Mouse (Mus musculus): Measurements from ENCODE around the gene Mrpl14. TPM values are rescaled to one million over a fixed set of nuclear protein-coding genes. Genes with fewer than 3 reads are reported as not detected.

Mrpl14 gene
- total RNA-seq, 2 experiments from 2014 or later = 46.8 to 47.1 TPM

DNA sequence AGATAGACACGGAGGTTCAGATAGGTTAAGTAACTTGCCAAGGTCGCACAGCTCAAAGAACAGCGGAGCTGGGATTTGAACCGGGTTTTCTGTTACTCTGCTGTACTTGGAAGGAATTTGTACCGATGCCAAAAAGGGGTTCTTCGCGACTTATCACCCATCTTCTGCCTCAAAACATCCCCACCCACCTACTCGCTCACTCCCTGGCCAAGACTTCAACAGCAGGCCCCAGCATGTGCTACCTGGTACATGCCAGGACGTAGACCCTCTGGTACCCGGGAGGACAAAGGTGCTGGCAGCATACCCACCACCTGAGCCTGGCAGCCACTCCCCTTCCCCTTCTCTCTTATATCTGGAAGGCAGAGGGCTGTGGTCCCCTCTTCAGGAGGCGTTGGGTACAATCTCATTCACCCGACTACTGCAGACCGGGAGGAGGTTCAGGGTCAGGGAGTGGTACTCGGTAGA, 1.4 kb upstream of the Mrpl14 start:
- no peak for DNase-seq (ENCODE audit: extremely low spot score in 1 of 2, low spot score in 2 of 2)
- intact Hi-C loops (cut with DNase I) = no loop called here

DNA sequence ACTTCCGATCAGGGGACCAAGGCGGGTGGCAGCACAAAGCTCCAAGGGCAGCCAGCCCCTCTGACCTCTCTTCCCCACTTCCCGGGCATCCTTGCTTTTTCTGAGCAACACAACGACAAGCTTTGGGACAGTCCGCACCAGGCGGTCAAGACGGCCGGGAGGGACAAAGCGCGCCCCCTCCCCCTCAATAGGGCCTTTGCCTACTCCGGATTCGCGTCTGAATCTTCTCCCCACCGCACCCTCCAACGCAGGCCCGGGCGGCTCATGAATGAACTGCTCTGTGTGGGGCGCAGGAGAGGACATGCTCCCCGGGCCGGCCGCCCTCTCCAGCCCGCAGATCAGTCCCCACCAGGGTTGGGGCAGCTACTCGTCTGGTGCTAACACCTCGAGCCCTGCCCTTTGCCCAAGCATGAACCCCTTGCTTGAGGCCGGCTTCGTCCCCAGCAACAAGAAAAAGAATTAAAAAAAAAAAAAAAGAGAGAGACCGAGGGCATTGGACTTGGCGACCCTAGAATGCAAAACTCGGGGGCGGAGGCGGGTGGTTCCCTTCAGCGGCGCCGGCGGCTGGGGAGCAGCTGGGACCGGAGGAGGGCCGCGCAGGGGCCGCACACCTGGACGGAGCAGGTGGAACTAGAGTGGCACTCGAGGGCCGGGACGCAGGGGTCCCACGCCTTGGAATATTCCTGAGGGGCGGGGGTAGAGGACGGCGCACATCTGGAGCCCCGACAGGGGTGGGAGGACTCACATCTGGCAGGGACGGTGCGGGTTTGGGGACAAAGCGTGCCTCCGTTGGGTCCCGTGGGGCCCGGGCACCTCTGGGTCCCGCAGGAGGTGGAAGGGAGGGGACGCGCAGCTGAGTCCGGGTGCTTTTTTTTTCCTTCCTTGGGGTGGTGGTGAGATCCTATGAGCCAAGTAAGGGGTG, 690 bp upstream of the Mrpl14 start:
- DNase-seq (ENCODE audit: extremely low spot score in 1 of 2, low spot score in 2 of 2) = peak; percentile 49 to 79
- intact Hi-C loops (cut with DNase I) = no loop called here

DNA sequence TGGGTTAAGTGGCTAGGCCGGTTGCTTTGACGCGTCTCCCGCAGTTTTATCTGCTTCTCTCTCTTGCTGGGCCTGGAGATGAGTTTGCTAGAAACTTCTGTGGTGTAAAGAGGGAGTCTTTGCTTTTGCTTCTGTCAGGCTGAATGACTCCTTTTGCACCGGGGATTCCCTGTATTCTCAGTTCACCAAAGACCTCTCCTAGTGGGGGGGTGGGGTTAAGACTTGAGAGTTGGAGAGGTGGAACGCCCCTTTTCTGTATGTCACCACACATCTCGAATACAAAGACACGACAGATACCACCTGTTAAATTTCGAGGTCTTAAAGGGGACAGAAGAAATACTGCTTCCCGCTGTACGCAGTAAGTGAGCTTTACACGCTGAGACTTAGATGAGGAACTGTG, 594 bp downstream of the Mrpl14 start, which contains the start of gene Tmem63b:
Gene Tmem63b, minus strand, starts transcription at position 190 of the 400 bp plus-strand sequence.
- intact Hi-C loops (cut with DNase I) = no loop called here

DNA sequence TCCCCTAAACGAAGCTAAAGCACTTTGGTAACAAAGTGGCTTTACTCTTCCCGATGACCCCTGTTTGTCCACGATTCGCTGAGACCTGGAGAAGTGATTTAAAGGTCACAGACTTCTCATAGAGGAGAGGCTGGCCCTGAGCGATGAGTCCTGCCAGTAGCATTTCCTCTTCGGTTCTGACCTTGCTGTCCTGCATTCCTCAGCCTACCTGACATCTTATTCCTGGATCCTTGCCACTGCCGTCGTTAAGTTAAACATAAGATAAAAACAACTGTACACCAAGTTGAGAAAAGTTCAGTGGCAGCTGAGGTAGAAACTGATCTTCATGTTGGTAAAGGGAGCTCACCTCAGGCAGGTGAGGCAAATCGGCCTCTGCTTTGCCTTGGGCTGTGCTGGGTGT, 3.0 kb downstream of the Mrpl14 start:
- intact Hi-C loops (cut with DNase I) = no loop called here
- no peak for DNase-seq (ENCODE audit: extremely low spot score in 1 of 2, low spot score in 2 of 2)

More for the DNA sequence above, 594 bp downstream of the Mrpl14 start, which contains the start of gene Tmem63b:
- no peak for DNase-seq (ENCODE audit: extremely low spot score in 1 of 2, low spot score in 2 of 2)

DNA sequence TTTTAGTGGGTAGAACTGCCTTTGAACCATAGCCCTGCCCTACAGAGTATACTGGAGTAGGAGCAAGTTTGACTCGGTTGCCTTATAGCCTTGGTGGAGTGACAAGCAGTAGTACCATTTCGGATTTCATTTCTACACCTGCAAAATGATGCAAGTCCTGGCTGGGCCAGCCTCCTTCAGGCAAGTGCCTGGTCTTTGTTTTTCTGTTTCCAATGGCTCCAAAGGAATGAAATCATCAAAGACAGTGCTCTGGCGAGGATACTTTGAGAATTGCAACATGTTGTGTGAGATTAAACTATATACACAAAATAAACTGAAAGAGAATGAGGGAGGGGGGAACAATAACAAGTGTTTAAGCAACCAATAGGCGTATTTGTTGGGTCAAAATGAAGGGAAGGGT, 3.9 kb downstream of the Mrpl14 start:
- no peak for DNase-seq (ENCODE audit: extremely low spot score in 1 of 2, low spot score in 2 of 2)
- intact Hi-C loops (cut with DNase I) = no loop called here

DNA sequence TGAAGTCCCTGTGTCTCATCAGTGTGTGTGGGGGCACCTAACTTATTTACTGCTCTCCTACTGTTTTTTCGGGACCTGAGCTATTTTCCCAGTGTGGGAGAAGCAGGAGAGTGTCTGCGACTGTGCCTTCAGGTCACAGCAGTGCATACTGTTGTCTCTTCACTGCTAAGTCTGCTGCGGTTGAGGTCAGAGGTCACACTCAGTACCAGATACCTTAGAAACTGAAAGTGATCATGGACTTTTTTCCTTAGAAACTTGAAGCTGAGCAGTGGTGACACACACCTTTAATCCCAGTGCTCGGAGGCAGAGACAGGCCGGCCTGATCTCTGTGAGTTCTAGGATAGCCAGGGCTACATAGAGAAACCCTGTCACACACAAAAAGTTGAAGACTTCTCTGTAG, 6.0 kb downstream of the Mrpl14 start:
- intact Hi-C loops (cut with DNase I) = no loop called here
- DNase-seq (ENCODE audit: extremely low spot score in 1 of 2, low spot score in 2 of 2) = no peak

DNA sequence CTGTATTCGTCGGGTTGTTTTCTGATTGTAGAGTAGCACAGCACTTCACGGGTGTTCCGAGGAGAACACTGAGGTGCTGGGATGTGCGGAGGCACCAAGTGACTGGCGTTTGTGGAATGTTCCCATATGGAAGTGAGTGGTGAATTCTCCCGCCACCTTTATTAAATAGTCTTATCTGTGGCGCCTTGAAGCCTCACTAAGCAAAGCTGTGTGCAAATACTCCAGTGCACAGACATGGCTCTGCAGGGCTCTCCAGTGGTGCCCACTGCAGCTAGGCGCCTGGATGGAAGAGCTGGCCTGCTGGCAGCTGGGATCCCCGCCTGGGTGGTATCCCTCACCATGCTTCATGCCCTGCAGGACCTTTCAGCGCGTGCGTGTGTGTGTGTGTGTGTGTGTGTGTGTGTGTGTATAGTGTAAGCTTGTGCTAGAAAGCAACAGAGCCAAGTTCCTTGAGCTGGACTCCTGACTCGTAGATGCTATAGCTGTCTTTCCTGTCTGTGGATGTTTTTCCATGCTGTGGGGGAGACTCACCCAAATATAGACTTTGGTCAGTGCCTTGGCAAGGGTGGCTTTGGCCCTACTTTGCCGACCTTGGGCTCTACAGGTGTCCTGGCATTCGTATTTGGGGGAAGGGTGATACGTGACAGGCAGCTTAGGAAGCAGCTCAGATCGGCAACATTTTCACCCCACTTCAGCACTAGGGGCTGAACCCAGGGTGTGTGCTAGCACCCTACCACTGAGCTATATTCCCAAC, 7.9 kb downstream of the Mrpl14 start:
- intact Hi-C loops (cut with DNase I) = no loop called here
- DNase-seq (ENCODE audit: extremely low spot score in 1 of 2, low spot score in 2 of 2) = no peak

DNA sequence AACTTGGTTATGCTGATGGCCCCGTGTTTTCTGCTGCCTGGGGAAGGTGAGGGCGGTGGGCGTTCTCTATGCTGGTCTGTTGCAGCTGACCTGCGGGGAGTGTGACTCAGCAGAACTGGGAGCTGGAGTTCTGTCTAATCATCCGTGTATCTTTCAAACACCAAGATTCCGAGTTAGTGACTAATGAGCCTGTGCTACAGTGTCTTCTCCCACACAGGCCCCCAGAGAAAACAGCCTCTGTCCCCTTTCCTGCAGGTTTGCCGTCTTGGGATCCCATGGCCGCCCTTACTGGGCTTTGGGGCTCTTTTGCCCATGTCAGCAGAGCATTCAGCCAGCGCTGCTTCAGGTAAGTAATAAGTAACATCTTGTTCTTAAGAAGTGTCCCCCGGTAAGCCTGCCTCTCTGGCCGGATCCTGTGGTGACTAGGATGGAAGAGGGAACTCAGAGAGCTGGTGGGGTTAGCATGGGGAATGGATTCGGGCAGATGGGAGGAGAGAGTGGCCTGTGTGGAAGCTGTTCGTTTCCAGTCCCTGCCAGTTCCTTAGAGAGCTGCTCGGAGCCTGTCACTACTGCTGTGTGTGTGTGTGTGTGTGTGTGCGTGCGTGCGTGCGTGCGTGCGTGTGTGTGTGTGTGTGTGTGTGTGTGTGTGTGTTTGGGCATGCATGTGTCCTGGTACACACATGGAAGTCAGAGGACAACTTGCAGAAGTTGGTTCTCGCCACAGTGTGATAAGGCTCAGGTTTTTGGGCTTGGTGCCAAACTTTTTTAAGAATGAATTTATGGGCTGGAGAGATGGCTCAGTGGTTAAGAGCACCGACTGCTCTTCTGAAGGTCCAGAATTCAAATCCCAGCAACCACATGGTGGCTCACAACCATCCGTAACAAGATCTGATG, 9.4 kb downstream of the Mrpl14 start:
- no peak for DNase-seq (ENCODE audit: extremely low spot score in 1 of 2, low spot score in 2 of 2)
- intact Hi-C loops (cut with DNase I) = no loop called here

DNA sequence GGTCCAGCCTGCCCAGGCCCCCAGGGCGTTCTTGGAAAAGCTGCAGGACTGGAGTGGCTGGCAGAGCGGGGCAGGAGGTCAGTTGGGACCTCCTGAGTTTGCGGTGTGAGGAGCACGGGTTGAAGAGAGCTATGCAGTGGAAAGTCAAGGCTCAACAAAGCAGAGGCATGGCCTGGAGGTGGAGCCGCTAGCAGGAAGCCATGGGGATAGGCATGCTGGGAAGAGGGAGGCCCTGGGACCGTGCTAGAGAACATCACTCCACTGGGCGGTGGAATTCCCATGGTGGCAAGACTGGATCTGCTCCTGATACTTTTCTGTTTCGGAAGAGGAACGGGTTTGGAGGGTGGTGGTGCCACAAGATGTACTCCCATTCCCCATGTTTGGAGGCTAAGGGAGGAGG, 10.9 kb downstream of the Mrpl14 start:
- DNase-seq (ENCODE audit: extremely low spot score in 1 of 2, low spot score in 2 of 2) = no peak
- intact Hi-C loops (cut with DNase I) = no loop called here

DNA sequence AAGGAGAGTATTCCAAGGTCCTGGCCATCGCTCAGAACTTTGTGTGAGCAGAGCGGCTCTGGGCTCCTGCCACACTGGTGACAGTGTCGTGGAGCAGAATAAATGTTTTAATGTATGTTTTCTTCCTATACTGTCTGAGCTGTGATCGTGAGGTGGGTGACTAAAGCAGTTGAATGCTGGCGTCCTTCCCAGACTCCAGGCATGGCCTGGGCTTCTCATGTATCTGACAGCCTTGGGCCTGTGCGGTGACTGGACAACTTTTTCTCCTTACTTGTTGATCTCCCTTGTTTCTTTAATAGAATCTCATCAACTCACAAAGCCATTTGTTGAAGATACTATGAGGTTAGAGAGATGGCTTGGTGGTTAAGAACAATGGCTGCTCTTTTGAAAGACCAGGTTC, 12.2 kb downstream of the Mrpl14 start:
- intact Hi-C loops (cut with DNase I) = no loop called here
- no peak for DNase-seq (ENCODE audit: extremely low spot score in 1 of 2, low spot score in 2 of 2)

DNA sequence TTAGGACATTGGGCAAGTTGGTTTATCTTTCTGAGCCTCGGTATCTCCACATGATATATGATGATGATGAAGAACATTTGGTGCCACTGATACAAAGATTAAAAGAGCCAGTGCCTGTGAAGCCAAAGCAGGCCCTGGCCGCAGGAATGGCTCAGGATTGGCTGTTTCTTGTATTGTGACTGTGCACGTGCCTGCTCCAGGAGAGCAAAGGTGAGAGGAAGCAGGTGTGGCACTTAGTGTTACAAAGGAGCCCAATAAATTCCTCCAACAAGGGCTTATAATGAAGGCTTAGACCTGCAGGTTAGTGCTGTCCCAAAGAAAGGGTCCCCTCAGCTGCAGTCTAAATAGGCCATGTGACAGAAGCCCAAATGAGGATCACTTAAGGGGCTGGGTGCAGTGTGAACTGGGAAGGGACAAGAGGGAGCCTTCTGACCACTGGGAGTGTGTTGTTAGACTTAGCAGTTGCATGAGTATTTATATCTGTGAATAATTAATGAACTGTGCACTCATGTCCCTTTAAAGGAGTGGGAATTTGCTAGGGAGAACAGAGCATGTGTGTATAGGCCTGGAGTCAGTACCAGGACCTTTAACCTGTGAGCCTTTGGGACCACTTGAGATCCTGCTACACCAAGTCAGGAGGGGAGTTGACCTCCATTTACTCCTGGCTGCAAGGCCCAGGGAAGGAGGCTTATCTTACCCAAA, 13.1 kb downstream of the Mrpl14 start:
- DNase-seq (ENCODE audit: extremely low spot score in 1 of 2, low spot score in 2 of 2) = no peak
- intact Hi-C loops (cut with DNase I) = no loop called here

DNA sequence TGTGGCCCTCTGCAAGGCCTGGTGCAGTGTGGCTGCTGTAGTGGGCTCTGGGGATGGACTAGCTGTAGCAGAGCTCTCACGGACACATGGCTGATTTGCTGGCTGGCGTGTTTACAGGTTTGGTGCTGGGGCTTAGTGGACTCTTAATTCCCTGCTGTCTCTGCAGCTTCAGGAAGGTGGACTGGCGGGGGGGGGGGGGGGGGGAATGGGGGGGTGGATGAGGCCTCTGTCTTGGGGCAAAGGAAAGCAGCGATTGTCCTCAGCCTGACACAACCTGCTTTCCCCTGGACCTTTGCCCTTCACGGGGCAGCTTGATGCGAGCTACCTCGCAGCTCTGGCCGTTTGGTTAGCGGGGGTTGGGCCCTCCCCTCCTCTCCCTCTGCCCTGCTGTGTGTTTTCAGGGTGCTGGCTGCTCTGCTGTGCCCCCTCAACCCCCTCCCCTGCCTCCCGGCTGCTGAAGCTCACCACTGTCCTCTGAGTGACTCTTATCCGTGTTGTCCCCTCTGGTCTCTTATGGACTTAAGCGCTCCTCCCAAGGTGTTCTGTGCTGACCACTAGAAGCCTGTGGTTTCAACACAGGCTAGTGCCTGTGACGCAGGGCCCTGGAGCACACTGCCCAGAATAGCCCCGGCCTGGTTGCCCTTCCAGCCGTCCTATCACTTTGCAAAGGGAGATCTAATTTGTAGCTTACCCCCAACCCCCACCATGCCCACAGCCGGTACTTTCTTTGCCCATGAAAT, 14.5 kb downstream of the Mrpl14 start:
- intact Hi-C loops (cut with DNase I) = no loop called here
- DNase-seq (ENCODE audit: extremely low spot score in 1 of 2, low spot score in 2 of 2) = no peak

DNA sequence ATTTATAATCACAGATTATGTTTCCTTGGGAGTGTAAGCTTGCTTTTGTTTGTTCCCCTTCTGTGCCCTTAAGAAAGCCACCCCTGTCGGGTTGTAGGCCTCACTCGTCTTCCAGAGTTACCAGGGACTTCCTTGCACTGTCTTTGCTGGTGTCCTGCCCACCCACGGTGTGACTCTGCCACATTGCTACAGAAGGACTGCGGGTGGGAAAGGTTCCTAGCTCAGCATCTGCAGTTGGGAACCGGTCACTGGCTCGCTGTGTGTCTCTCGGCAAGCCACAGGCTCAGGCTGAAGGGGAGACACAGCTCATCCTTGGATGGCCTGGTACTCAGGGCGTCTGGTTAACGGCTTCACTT, 15.1 kb downstream of the Mrpl14 start:
- DNase-seq (ENCODE audit: extremely low spot score in 1 of 2, low spot score in 2 of 2) = no peak
- intact Hi-C loops (cut with DNase I) = no loop called here

DNA sequence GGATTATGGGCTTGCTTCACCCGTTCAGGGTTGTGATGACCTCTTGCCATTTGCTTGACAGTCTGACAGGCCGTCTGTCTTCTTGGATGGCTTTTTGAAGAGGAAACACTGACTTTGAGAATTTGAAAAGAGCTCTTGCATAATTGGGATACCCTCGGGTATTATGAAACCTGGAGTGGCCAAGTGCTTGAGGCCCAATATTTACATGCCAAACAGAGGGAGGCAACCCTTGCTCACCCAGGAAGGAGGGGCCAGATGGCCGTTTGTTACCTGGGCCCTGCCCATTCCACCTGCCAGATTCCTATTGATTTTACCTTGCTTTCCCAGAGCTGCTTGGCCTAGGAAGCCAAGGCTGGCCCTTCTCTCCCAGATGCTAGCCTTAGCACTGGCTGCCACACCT, 16.1 kb downstream of the Mrpl14 start:
- intact Hi-C loops (cut with DNase I) = no loop called here
- DNase-seq (ENCODE audit: extremely low spot score in 1 of 2, low spot score in 2 of 2) = no peak

DNA sequence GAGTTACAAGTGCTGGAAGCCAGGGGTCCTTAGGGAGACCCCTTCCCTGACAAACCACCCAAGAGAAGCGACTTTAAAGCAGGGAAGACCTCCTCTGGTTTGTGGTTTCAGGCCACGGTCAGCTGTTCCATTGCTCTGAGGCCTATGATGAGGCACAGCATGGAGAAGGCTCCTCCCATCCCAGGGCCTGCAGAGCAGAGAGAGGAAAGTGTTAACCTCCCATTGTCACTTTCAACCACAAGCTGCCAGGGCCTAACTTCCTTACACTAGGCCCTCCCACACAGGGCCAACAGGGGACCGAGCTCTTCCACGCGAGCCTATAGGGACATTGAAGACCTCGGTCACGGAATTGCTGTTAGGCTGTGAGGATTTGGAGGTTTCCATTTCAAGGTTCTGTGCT, 17.1 kb downstream of the Mrpl14 start:
- intact Hi-C loops (cut with DNase I) = no loop called here
- no peak for DNase-seq (ENCODE audit: extremely low spot score in 1 of 2, low spot score in 2 of 2)

DNA sequence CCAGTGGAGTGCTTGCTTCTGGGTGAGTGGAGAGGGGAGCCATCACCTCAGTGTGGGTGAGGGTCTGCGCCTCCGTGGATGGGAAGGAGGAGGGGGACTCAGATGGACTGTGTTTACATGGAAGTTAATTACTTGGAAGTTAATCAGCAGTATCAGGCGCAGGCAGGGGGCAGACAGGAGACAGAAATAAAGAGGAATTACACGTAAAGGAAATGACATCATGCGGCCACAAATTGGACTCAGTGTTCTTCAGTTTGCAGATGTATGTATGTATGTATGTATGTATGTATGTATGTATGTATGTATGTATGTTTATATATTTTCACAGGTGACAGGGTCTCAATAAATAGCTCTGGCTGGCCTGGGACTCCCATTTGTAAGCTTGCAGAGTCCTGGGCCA, 20.7 kb downstream of the Mrpl14 start:
- intact Hi-C loops (cut with DNase I) = no loop called here
- no peak for DNase-seq (ENCODE audit: extremely low spot score in 1 of 2, low spot score in 2 of 2)

DNA sequence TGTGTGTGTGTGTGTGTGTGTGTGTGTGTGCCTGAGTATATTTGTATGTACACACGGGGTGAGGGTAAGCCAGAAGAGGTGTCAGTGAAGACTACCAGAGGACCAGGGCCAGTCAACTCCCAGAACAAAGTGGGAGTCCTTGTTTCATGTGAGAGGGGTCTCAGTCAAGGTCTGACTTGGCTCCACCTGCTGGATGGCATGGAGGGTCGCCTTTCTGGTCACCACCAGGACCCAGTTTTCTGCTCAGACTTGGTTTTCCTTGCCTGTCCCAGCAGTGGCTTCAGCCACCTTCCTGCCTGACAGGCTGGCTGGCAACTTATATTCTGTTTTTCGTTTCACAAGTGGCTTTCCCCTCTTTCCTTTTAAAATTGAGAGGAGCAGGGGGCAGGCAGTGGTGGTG, 21.3 kb downstream of the Mrpl14 start:
- no peak for DNase-seq (ENCODE audit: extremely low spot score in 1 of 2, low spot score in 2 of 2)
- intact Hi-C loops (cut with DNase I) = no loop called here

DNA sequence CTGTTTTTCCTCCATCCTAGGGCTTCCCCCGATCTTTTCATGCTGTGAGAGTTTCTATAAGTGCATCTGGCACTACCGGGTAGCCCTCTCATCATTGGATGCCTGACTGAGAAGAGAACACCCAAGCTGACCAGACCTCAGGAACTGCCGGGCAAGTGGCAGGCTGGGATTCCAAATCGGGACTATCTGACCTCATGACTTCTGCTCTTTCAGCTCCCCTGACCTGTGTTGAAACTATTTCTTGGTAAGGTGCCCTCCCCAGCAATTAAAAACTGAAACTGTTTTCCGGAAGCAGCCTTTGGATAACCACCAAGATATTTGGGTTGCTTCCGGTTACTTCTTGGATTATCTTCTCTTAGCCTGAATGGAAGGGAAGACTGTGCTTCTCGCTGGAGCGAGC, 22.1 kb downstream of the Mrpl14 start:
- no peak for DNase-seq (ENCODE audit: extremely low spot score in 1 of 2, low spot score in 2 of 2)
- intact Hi-C loops (cut with DNase I) = no loop called here

Data from left cerebral cortex, postnatal 10 days (tissue).